Mouse (Mus musculus) layer of hippocampus, postnatal 14 days (tissue): ENCODE results near the gene Rsg1. TPM values are rescaled to one million over a fixed set of nuclear protein-coding genes. Genes with fewer than 3 reads are reported as not detected.

ENCODE experiments used
- DNase-seq, 2 experiments: peaks; one replicate each; pipeline ENCODE4 v3.0.0; 2021 to 2022; ENCODE audit warnings: low spot score in 2 of 2, mixed read lengths in 1 of 2
- total RNA-seq, 2 experiments: library from RNA; stranded (reverse); gene quantifications; 2 replicates each; pipeline ENCODE4 v1.2.3; 2021

The Rsg1 gene
- total RNA-seq, 2 experiments from 2014 or later, result 2.8 to 3.1 TPM

DNA sequence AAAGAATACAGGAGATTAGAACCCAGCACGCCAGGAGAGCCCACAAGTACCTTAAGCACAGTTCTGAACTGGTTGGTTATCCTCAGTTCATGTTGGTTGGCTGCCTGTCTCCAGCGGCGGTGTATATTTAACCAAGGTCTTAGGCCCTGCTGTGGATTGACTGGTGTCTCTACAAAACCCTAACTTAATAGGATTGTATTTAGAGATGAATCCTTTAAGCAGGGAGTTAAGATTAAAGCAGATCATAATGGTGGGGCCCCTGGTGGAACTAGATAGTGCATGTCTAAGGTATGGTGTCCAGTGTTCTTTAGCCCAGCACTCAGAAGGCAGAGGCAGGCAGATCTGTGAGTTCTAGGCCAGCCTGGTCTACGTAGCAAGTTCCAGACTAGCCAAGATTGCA lies 2.1 kb upstream of the Rsg1 start:
- no peak for DNase-seq

DNA sequence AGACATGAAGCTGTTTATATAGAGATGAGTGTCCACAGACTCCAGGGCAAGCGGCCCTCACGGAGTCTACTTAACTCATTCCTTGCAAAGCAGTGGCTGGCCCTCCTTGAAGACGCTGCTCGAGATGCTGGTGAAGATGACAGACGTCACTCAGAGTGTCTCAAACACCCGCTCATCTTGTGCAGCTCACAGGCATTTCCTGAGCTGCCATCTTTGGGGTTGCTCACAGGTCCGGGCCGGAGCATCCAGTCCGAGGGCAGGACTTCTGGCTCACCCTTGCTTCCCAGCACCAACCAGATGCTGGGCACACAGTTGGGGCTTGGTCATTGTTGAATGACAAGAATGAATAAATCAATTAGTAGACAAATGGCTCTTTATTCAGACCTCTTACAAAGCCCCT lies 864 bp upstream of the Rsg1 start:
- DNase-seq, result no peak

DNA sequence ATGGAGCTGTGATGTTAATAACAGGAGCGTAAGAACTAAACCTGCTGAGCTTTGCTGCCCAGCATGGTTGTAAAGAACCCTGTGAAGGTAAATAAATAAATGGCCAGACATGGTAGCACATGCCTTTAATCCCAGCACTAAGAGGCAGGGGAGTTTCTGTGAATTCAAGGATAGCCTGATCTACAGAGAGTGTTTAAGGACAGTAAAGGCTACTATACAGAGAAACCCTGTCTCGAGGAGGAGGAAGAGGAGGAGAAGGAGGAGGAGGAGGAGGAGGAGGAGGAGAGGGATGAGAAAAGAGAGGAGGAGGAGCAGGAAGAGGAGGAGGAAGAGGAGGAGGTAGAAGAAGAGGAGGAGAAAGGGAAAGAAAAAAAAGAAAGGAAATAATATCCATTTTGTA lies 414 bp upstream of the Rsg1 start:
- DNase-seq, result no peak

DNA sequence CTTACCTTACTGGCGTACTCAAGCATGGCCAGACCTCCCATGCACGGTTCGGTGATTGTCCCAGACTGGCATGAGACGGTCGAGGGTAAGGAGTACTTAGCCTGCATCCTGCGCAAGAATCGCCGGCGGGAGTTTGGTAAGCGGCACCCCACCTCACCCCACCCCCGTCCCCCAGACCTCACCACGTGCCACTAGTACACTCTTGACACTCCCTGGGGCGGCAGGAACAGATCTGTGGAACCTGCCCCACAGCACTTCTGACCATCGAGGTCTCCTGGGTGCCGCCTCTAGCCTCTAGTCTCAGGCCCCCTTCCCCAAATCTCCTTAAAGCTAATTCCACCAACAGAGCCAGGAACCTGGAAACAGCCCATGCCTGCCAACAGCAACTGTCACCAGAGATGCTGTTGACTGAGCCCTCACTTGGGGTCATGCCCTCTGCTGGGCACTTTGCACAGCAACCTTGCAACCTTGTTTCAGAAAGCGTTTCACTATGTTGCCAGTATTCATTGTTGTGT lies 638 bp downstream of the Rsg1 start:
- DNase-seq, result no peak

DNA sequence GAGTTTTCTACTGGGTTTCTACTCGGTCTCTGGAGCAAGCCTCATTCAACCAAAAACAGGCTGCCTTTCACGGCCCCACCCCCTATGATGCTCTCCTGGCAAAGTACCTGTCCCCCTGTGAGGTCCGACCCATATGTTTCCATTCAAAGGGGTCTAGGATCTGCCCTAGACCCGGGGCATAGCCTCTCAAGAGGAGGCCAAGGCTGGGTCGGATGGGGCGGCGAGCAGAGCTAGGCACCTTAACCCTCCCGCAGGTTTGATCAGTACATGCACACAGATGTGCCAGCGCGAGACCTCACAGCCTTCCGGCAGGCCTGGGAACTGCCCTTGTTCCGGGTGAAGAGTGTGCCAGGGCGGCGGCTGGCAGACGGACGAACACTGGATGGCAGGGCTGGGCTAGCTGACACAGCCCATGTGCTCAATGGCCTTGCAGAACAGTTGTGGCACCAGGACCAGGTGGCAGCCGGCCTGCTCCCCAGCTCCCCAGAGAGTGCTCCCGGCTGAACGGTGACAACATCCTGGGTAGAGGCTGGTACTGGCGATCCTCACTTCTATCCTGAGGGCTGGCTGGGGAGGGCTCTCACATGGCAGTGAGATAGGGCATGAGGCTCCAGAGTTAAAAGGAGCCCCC lies 5.9 kb downstream of the Rsg1 start:
- no peak for DNase-seq

DNA sequence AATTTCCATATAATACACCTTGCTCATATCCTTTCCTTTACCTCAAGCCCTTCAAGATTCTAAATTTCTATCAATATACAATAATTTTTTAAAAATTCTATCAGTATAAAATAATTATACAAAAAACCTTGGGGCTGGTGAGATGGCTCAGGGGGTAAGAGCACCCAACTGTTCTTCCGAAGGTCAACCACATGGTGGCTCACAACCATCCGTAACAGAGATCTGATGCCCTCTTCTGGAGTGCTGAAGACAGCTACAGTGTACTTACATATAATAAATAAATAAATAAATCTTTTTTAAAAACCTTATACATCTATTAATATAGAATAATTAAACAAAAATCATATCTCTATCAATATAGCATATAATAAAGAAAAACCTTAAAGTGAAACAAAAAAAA lies 8.1 kb downstream of the Rsg1 start:
- no peak for DNase-seq

DNA sequence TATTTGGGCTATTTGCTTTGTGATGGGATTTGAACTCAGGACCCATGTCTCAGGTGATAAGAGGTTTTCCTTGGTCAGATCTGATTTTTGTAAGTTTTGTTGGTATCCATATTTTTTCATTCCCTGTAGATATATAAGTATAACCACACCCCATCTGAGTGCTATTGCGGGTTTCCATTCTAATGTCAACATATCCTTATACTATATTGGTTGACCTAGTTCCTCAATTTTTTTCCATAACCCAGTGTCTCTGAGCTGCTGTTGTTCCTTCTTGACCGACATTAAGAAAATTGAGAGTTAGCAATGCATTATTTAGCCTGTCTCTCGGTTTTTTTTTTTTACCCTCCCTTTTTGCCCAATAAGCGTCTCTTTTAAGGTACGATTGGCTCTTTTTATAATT lies 9.0 kb downstream of the Rsg1 start:
- DNase-seq, result no peak

DNA sequence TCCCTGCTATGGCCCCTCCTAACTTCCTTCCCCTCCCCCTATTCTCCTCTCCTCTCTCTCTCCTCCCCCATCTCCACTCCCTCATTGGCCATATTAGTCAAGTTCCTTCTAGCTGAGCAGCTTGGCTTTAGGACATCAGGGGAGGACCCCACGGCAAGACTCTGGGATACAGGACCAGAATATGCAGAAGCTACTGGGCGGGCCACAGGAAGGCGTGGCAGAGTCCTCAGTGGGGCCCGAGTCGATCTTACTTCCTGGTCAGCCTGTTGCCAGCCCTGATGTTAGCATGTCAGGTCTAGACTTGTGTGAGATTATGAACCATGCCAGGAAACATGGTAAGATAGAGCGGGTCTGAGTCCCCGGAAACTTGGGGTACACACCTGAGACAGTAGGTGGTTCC lies 14.9 kb downstream of the Rsg1 start:
- no peak for DNase-seq

DNA sequence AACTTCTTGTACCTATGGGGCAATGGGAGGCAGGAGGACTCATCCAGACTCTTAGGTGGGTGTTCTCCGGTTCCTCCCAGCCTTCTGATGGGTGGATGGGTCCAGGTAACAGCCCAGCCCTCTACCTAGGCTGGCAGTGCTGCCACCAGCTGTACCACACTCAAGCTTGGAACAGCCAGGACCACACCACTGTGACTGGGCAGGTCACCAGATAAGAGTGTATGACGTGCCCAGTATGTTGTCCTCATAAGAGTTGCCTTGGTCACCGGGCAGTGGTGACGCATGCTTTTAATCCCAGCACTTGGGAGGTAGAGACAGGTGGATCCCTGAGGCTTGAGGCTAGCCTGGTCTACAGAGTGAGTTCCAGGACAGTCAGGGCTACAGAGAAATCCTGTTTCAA lies 19.4 kb downstream of the Rsg1 start:
- no peak for DNase-seq

DNA sequence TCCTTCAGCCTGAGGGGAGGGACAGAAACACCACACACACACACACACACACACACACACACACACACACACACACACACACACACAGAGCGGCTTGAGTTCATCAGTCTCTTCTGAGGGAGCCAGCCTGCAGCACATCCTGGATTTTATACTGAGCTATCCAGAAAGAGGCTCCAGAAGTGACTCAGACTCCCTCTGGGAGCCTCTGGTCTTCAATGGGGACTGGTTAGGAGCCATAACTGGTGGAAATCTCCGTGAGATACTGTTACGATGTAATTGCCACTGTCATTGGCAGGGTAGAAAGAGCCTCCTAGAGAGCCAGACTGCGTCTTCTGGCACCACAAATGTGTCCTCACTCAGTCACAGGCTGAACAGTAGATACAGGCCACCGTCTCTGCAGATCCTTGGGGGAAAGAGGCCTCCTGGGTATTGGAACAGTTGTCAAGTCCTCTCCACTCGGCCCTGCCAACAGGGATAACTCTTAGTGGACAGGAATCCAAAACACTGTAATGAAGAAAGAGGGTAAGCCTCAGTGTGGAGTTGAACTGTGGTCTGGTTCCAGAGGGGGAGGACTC lies 21.9 kb downstream of the Rsg1 start:
- no peak for DNase-seq

DNA sequence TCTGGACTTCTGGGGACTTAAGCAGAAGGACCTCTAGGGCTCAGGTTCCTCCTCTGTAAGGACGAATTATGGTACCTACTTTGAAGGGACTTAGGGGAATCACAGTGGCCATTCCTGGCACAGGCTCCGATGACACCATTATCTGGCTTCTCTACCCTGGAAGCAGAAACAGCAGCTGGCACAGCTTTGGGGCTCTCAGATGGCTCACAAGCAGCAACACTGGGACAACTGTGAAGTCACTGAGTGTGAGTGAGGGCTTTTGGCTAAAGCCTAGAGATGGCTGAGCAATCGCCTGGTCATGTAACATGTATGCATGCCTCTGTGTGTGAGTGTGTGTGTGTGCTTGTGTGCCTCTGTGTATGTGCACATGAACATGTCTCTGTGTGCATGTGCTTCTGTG lies 23.1 kb downstream of the Rsg1 start:
- DNase-seq, result no peak

DNA sequence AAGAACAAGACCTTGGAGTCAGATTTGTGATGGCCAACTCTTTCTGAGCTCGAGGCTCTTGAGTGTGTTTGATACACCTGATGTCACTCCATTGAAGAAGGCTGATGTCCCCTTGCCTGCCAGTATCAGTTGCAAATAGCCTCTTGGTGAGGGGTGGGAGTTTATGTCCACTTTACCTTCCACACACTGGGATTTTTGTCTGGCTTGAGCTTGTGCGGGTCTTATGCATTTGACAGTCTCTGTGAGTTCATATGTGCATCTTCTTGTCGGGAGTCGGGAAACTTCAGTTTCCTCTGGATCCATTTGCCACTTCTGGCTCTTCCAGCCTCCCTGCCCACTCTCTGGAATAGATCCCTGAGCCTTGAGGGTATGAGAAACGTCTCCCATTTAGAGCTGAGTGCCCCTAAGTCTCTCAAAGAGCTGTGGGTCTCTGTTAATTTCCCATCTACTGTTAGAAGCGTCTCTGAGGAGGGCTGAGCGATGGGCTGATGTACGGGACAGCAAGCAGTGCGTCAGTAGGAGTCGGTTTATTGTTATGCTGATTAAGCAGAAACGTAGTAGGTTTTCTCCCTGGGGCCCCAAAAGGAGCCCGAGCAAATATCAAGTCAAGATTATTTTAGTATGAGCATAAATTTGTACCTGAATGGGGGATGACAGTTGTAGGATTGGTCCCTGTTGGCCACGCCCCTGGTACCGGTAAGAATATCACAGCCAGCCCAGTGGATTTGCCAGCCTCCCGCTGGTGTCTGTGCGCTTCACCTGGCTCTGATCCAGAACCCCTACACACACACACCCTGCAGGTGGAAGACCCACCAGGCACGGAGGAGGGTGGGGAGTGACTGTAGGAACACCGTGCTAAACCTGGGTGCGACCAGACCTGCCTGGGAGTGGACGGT lies 25.0 kb downstream of the Rsg1 start:
- DNase-seq, result no peak

DNA sequence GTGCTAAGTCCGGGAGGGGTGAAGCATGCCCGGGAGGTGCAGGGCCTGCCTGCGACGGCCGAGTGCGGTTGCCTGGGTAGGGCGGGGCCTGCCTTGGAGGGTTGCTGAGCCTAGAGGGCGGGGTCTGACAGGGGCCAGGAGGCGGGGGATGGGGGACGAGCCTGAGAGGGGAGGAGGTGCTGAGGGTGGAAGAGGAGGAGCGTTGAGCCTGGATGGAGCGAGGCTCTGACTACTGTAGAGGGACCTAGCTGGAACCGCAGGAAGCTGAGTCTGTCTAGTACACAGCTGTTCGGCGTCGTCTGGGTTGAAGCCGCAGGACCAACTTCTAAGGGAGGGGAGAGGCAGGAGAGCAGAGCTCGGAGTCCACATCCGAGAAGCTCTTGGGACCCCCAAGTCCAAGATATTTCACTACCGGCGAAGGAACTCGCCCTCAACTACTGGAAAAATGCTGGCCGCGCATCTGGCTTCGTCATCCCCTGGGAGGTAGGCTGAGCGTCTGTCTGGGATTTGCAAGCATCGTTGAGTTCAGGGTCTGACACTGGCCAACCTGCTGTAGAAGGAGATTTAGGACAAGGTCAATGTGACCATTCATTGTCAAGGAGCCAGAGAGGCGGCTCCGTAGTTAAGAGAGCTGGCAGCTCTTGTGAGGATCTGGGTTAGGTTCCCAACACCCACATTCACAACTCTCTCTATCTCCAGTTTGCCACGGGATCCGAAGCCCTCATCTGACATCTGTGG lies 25.8 kb downstream of the Rsg1 start, which contains the start of gene Arhgef19:
TSS of gene Arhgef19 (plus strand) at position 112 of the 738 bp plus-strand sequence.
- peak in 1 of 2 experiments; percentile 59 for DNase-seq

DNA sequence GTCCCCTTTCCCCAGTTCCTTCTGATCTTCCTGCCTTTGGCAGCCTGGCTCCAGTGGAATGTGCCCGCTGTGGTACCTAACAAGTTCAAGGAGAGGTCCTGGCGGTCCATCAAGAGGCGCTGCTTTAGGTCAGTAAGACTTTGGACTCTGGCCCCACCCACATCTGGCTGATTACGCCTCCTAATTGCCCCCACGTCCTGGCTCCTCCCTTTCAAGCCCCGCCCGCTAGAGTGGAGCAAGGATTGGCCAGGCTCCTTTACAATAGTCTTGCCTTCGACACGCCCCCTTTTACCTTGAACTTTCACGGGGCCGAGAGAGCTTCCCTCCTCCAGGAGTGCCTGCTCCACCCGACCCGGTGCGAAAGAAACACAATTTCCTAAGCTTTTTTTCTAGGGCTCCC lies 26.9 kb downstream of the Rsg1 start:
- DNase-seq, result no peak

DNA sequence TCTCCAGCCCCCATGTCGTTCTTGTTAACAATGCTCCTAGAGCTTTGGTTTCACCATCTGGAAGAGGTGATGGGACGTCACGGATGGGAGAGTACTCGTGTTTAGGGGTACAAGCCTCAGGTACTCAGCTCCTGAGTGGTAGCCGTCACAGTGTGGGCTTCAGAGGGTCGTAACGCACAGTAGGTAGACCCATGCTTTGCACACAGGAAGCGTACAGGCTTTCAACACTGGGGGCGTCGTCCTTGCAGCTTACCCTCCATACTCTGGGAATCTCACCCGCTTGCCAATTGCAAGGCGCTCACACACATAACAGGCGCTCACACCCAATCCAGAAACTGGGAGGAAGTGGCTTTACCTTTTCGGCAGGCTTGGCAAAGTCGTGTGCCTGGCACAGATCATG lies 28.1 kb downstream of the Rsg1 start:
- no peak for DNase-seq

DNA sequence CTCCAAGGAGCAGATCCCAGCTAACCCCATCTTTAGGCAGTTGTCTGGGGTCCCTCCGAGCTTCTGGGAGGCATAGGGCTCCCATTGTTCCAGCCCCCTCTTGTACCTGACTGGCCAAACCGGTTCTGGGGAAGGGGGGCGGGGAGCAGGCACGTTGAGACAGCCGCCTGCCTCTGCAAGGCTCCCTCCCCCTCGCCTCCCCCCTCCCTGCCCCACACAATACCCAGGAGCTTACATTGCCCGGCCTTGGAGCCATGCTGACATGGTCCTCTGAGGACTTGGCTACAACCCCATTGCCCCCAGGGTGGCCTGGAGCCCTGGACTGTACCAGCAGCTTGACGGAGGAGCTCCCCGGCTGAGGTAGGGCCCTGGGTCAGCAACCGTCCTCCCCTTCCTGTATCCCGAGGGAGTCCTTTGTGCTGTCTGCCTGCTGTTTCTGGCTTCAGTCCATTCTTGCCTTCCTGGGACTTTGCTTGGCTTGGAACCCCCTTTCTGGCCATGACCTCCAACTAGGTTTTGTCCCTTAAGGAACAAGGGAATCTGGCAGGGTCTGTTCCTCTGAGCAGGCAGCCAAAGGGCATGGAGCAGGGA lies 29.0 kb downstream of the Rsg1 start:
- DNase-seq, result peak in 1 of 2 experiments; percentile 68

DNA sequence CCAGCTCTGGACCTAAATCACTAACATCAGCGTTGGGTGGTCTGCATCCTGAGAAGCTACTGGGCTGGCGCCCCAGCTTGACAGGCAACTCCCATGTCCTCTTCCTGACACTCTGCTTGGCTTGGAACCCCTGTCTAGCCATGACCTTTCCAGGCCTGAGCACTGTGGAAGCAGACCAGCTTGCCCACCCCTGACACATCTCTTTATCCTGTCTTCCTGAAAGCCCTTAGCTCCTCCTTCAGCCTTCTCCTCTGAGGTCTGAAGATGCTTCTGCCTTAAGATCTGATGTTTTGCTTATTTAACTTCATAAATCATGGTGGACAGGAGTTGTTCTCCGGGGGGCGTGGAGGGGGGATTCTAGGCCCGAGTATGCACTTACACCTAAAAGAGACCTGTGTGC lies 29.9 kb downstream of the Rsg1 start:
- DNase-seq, result no peak

DNA sequence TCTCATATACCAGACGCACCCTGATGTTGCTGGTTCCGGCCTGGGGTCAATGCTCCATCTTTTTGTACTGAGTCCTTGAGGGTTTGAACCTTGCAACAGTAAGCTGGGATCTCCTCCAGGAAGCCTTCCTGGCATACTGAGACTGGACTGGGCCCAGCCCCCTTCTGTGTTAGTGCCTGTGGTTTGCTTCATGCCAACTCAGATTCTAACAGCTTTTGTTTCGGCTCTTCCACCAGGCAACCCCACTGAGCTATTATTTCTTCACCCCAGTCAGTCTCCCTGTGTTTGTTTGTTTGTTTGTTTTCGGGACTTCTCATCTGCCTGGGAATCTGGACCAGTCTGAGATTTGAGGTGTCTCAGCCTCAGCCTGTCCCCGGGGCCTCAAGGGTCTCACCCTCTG lies 30.6 kb downstream of the Rsg1 start:
- peak in 1 of 2 experiments; percentile 54 for DNase-seq

DNA sequence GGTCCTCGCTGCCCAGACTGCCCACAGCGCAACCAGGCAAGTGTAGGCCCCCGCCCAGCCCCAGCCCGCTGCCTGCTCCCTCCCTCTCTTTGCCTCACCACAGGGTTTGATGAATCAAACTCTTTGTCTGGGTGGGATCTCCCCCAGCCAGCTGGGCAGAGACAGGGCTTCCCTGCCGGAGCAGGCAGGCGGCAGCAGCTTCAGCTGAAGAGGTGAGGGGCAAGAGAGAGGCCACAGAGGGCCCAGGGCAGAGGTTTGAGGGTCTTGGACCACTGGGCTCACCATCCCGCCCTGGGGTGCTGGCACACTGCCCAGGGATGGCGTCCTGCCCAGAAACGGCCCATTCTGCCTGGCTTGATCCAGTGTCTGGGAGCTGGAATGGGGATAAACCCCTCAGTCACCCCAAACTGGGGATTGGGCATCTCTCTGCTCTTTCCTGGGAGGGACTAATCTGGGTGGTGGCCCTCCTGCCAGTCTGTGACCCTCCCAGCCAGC lies 31.2 kb downstream of the Rsg1 start:
- peak; percentile 82 to 84 for DNase-seq

DNA sequence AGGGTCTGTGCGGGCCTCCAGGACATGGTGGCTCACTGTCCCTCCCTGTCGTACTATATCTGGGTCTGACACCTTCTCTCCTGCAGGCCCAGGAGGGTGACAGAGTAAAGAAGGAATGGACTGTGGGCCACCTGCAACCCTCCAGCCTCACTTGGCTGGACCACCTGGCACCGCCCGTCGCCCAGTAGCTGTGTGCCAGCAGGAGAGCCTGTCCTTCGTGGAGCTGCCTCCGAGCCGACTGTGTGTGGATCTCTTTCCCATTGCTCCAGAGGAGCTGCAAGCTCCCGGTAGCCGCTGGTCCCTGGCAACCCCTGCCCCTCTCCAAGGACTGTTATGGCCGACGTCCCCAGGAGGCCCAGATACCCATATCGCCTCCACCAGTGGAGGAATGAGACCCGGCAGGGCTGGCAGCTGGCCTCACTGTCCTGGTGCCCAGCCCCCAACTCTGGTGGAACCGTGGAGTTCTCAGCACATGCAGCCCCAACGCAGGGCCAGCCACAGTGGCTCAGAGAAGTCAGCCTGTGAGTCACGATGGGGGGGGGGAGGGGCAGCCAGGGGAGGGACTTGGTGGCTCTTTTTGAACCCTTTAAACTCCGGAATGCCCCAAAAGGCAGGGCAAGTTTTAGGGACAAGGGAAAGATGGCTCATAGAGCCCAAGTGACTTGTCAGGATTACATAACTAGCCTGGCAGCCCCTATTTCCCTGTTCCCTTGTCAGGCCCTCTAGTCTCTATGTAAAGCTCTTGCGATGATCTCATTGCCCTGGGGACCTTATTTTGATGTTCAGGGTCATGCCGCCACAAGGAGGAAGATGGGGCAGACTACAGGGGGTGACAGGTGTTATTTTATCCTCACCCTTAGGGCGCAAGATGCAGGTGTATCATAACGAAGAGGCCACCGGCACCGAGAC lies 32.6 kb downstream of the Rsg1 start:
- no peak for DNase-seq
